Mouse (Mus musculus) spleen, adult 2 months (tissue): ENCODE data around the gene 5730596B20Rik. TPM values are rescaled to one million over a fixed set of nuclear protein-coding genes. Genes with fewer than 3 reads are reported as not detected.

ENCODE experiments used
- DNase-seq, 2 experiments: peaks; one replicate each; pipeline versions ENCODE4 v3.0.0 to v3.0.0-alpha.2; 2012 to 2021; ENCODE audit warnings: low spot score in 2 of 2, low read depth in 1 of 2
- H3K27ac ChIP-seq: fragments of 200-500 bp; 2 replicates; pipeline ENCODE4 v1.5.1; 2012; ENCODE audit warnings: low read length, inconsistent platforms; ENCODE audit not compliant: insufficient read depth
- H3K27me3 ChIP-seq: fragments of 200-500 bp; 2 replicates; pipeline ENCODE4 v1.6.1; 2012; ENCODE audit warnings: mild to moderate bottlenecking, moderate library complexity, low read length, inconsistent platforms; ENCODE audit not compliant: control insufficient read depth, insufficient read depth
- H3K36me3 ChIP-seq: fragments of 200-500 bp; 2 replicates; pipeline ENCODE4 v1.6.1; 2012; ENCODE audit warnings: mild to moderate bottlenecking, low read length, inconsistent platforms; ENCODE audit not compliant: control insufficient read depth, insufficient read depth
- H3K4me1 ChIP-seq: fragments of 200-500 bp; 2 replicates; pipeline ENCODE4 v1.6.1; 2011; ENCODE audit warnings: inconsistent platforms; ENCODE audit not compliant: control insufficient read depth, insufficient read depth, insufficient read length
- H3K4me3 ChIP-seq: fragments of 200-500 bp; 2 replicates; pipeline ENCODE4 v1.5.1; 2011; ENCODE audit warnings: mild to moderate bottlenecking, inconsistent platforms; ENCODE audit not compliant: insufficient read depth, insufficient read length; ENCODE audit errors: extremely low read depth
- CTCF ChIP-seq: fragments of 200-500 bp; IDR thresholded peaks from 2 replicates; pipeline ENCODE4 v1.5.1; 2011; ENCODE audit warnings: mild to moderate bottlenecking, inconsistent platforms; ENCODE audit not compliant: insufficient read depth, insufficient read length, insufficient replicate concordance; ENCODE audit errors: extremely low read depth
- POLR2A ChIP-seq: fragments of 200-500 bp; IDR thresholded peaks from 2 replicates; pipeline ENCODE4 v1.6.1; 2011; ENCODE audit warnings: low read depth, low read length, inconsistent platforms
- WGBS: fragments of 180-500 bp; shearing (Covaris S2); methylation state at CpG from one replicate; pipeline ENCODE4 v1.1.7; 2018; 5-methylcytosine and 5-hydroxymethylcytosine counted together
- polyA plus RNA-seq: library from polyadenylated mRNA; depleted of rRNA; stranded (reverse); fragments of >200 nt; gene quantifications from 2 replicates; pipeline ENCODE4 v1.2.3, GENCODE M21; 2012

Gene 5730596B20Rik
- polyA plus RNA-seq, 1 experiment, result not detected

- H3K36me3 ChIP-seq, result no peaks in the 10 kb centered on the region
- no peak within 1 kb of the TSS for H3K27ac ChIP-seq
- no peak for DNase-seq
- H3K27me3 ChIP-seq, result peaks cover 13% of the 10 kb centered on the region
- H3K4me1 ChIP-seq, result peaks cover 5% of the 10 kb centered on the region
- WGBS, result 28% methylated on average over 42 of the region's 47 CpGs
- H3K4me3 ChIP-seq, result 0 out of 2 replicates have a peak within 1 kb of the TSS, but pooled peaks have one; percentile 5
- TF ChIP-seq POLR2A (no peak), CTCF (no peak)
Observed at GRCm38 (mm10) chr6:52208072-52208867, 31.0 kb downstream of the 5730596B20Rik start, which contains the start of gene Hoxa6. Gene Hoxa6 (minus strand): TSS chr6:52208722.

GRCm38 (mm10) chr6:52208868-52209684, 31.8 kb downstream of the 5730596B20Rik start:
- no peak for DNase-seq
- H3K4me1 ChIP-seq, result peaks cover 3% of the 10 kb centered on the region
- peaks cover 16% of the 10 kb centered on the region for H3K27me3 ChIP-seq
- no peaks in the 10 kb centered on the region for H3K36me3 ChIP-seq
- H3K4me3 ChIP-seq, result 0 out of 2 replicates have a peak overlapping the region, but pooled peaks have one; percentile 5
- TF ChIP-seq CTCF (no peak), POLR2A (no peak)
- 24% methylated on average over 18 of the region's 18 CpGs for WGBS
- no peak overlapping the region for H3K27ac ChIP-seq

- H3K36me3 ChIP-seq, result no peaks in the 10 kb centered on the region
- peaks cover 3% of the 10 kb centered on the region for H3K4me1 ChIP-seq
- 51% methylated on average over 12 of the region's 12 CpGs for WGBS
- DNase-seq, result no peak
- peaks cover 16% of the 10 kb centered on the region for H3K27me3 ChIP-seq
- no peak overlapping the region for H3K4me3 ChIP-seq
- TF ChIP-seq CTCF (no peak), POLR2A (no peak)
- H3K27ac ChIP-seq, result no peak overlapping the region
Observed at GRCm38 (mm10) chr6:52209685-52210046, 32.4 kb downstream of the 5730596B20Rik start.

GRCm38 (mm10) chr6:52211170-52211935, 34.1 kb downstream of the 5730596B20Rik start:
- Histone ChIP-seq H3K27me3 (peaks cover 24% of the 10 kb centered on the region), H3K27ac (no peak overlapping the region), H3K4me1 (peaks cover 3% of the 10 kb centered on the region), H3K4me3 (peak overlapping the region; percentile 40; the same call in 1 of the 2 replicates), H3K36me3 (no peaks in the 10 kb centered on the region)
- 3% methylated on average over 37 of the region's 37 CpGs for WGBS
- DNase-seq, result peak in 1 of 2 experiments; percentile 64
- TF ChIP-seq CTCF (peak; percentile 76), POLR2A (no peak)

- peak overlapping the region; percentile 40; the same call in 1 of the 2 replicates for H3K4me3 ChIP-seq
- no peak for DNase-seq
- 2% methylated on average over 13 of the region's 13 CpGs for WGBS
- TF ChIP-seq CTCF (no peak), POLR2A (no peak)
- peaks cover 7% of the 10 kb centered on the region for H3K4me1 ChIP-seq
- H3K36me3 ChIP-seq, result no peaks in the 10 kb centered on the region
- H3K27me3 ChIP-seq, result peaks cover 26% of the 10 kb centered on the region
- no peak overlapping the region for H3K27ac ChIP-seq
Observed at GRCm38 (mm10) chr6:52211961-52212360, 34.7 kb downstream of the 5730596B20Rik start.

- H3K36me3 ChIP-seq, result no peaks in the 10 kb centered on the region
- no peak for TF ChIP-seq POLR2A
- no peak for TF ChIP-seq CTCF
- peaks cover 33% of the 10 kb centered on the region for H3K27me3 ChIP-seq
- no peak for DNase-seq
- no peak overlapping the region for H3K27ac ChIP-seq
- WGBS, result 1% methylated on average over 22 of the region's 22 CpGs
- H3K4me3 ChIP-seq, result peak overlapping the region; percentile 54
- H3K4me1 ChIP-seq, result peaks cover 12% of the 10 kb centered on the region
Observed at GRCm38 (mm10) chr6:52212556-52213118, 35.3 kb downstream of the 5730596B20Rik start.
